Mouse (Mus musculus) CD8-positive naive resting alpha-beta T cell, adult 2 months (primary cell): ENCODE measurements around the gene Rgs6.

ENCODE experiments used
- DNase-seq, 2 experiments: peaks; one replicate each; pipeline ENCODE4 v3.0.0; 2022; ENCODE audit warnings: low read depth in 2 of 2, low spot score in 2 of 2

Gene Rgs6

DNA sequence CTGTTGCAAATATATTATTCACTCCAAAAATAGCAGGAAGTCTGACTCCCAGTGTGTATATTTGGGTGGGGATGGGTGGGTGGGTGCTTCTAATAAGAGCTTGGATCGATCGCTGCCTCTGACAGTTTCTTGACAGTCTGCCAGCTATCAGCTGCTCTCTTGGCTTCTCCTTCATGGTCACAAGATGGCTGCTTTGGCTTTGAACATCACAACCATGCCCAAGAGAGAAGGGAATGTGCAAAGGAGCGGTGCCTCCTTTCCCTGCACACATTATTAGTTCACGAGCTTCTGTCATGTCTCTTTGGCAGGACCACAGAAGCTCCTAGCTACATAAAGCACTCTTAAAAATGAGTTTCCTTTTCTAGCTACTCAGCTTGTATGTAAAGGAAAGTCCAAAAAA is 373.8 kb downstream of the Rgs6 start:
- no peak for DNase-seq

DNA sequence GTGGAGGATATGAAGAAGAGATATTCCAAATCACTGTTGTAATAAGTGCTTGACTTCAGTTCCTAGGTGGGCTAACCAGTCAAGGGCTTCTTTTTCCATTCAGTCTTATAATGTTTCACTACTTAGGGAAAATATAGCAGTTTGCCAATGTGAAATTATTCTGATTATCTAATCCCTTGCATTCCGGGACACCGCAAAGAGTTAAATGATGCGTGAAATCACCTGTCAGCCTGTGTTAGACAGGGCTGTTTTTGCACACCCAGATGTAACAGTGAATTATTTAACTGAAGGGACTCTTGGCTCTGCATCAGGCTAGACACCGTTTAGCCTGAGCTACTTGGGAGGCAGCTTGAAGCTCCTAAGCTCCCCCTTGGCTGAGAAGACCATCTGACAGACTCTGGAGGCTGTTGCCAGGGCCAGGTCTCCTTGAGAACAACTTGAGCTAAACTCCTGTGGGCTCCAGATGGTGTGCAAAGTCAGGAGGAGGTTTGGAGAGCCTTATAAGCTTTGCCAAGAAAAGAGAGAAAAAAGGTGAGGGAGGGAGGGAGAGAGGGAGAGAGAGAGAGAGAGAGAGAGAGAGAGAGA is 382.5 kb downstream of the Rgs6 start:
- DNase-seq = no peak

GRCm38 (mm10) chr12:82971176-82971575 is 383.1 kb downstream of the Rgs6 start:
- no peak for DNase-seq

DNA sequence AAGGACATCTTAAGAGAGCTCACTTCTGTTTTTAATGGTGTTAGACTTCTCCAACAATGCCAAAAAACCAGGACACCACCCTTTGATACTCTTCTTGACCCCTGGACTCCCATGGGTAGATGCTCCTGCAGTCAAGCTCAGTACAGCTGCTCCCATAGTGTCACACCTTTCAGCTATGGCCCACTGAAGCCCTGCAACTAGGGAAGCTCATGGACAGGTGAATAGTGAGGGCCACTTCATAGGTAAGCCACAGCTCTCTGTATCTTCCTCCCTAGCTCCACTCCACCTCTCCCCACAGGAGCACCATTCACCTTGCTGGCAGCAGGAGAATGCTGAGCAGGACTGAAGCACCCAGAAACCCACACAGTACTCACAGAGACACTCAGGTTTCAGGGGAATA is 384.6 kb downstream of the Rgs6 start:
- no peak for DNase-seq

DNA sequence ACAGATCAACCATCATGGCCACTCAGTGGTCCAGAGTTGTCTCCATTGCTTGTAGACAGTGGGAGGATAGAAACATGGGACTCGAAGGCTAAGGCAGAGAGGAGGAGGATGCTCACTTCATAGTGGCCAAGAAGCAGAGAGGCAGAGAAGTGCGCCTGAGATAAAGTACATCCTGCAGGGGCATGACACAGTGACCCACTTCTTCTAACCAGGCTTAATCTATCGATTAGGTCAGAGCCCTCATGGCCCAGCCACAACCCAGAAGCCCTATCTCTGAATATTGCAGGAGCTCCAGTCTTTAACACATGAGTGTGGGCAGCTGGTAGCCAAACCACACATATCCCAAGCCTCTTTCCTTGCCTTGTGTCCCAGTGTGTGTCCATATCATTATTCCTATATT is 385.7 kb downstream of the Rgs6 start:
- DNase-seq = no peak

- DNase-seq = no peak
Measured at GRCm38 (mm10) chr12:82978275-82978674, 390.2 kb downstream of the Rgs6 start.

- no peak for DNase-seq
Measured at GRCm38 (mm10) chr12:82982716-82983115, 394.6 kb downstream of the Rgs6 start.

GRCm38 (mm10) chr12:82985300-82985699 is 397.2 kb downstream of the Rgs6 start:
- no peak for DNase-seq

DNA sequence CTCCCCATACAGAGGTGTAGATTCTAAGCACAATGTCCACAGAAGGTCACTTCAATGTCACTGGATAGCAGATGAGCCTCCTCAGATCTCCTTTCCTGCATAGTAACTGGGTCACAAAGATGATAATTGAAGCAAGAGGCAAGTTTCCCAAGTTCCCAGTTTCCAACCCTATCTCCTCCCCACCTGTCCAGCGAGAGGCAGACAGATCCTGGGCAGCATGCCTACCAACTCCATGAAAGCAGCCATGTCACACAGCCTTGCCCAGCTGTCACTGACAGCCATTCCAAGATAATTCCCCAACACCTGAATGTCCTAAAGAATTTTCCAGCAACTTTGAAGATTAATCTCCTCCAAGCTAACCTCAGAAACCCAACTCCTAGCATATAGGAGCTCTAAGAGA is 399.6 kb downstream of the Rgs6 start:
- no peak for DNase-seq

GRCm38 (mm10) chr12:82993905-82994304 is 405.8 kb downstream of the Rgs6 start:
- no peak for DNase-seq

GRCm38 (mm10) chr12:82996775-82997174 is 408.7 kb downstream of the Rgs6 start:
- no peak for DNase-seq

GRCm38 (mm10) chr12:82998682-82999332 is 410.7 kb downstream of the Rgs6 start:
- DNase-seq = no peak

GRCm38 (mm10) chr12:82999333-83000032 is 411.4 kb downstream of the Rgs6 start:
- no peak for DNase-seq

DNA sequence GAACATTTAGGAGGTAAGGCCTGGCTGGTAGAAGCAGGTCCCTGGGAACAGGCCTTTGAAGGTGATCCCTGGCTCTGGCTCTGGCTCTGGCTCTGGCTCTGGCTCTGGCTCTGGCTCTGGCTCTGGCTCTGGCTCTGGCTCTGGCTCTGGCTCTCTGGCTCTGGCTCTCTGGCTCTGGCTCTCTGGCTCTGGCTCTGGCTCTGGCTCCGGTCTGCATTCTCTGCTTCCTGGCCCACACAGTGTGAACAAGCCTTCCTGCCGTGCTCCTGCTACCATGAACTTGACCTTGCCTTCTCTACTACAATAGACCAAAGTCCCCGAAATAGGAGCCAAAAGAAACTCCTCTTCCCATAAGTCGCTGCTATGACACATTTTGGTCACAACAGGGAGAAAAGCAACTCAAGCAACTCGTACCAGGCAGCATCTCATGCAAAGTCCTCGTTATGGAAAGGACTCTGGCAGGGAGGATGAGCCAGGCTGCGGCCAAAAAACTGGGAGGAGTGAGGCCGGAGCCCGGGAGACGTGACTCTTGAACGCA is 412.0 kb downstream of the Rgs6 start:
- no peak for DNase-seq

DNA sequence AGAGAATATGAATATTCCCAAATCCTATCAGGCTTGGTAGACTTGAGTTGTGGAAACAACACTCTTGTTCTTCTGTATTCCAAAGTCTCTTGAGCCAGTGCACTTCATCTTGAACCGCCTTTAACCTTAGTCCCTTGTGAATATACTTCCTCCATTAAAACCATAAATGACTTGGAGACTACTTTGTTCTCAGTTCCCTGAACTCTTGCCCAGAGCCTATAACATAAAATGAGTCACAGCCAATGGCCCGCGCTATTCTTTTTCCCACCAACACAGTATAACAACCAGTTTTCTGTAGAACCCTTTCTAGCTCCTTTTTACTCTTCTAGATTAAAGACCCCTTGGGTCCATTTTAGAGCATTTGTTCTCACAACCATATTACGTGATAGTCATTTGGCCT is 412.9 kb downstream of the Rgs6 start:
- no peak for DNase-seq

GRCm38 (mm10) chr12:83004014-83004682 is 416.1 kb downstream of the Rgs6 start:
- no peak for DNase-seq

- DNase-seq = no peak
Measured at GRCm38 (mm10) chr12:83011056-83011565, 423.0 kb downstream of the Rgs6 start.

GRCm38 (mm10) chr12:83013918-83014691 is 426.0 kb downstream of the Rgs6 start:
- DNase-seq = no peak

GRCm38 (mm10) chr12:83014848-83015247 is 426.8 kb downstream of the Rgs6 start:
- no peak for DNase-seq

DNA sequence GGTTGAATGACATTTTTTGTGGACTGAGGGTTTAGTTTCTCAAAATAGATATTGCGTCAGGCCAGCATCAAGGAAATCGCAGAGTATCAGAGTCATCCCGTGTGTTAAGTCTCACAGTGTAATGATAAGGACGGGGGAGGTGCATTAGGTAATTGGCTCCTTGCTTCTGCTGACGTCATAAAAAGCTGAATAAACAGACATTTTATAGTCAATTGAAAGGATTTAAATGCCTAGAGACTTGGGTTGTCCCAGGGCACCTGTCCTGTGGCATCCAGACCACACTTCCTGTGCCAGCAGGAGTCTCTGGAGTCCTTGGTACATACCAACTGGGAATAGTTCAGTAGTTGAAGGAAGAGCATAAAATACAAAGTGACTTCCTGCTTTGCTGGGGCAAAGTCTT is 427.3 kb downstream of the Rgs6 start:
- DNase-seq = no peak

DNA sequence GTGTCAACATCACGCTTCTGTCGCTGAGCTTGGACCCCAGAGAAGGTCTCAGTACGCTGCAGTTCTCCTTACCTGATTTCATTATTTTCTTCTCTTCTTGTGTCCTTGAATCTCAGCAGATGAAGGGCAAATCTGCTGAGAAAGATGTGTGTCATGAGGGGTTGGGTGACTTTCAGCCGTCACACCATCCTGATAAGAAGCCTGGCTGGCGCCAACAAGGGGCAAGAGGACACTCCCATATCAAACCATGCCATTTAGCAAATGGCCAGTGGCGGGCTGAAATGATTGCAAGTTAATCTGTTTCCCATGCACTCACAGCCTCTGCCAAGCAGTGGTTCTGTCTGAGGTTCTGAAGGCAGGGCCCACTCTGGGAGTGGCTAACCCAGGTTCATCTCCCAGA is 428.4 kb downstream of the Rgs6 start:
- no peak for DNase-seq
